Mouse (Mus musculus) liver, embryonic 15.5 days (tissue): Measurements from ENCODE around the gene Pik3r1. TPM values are rescaled to one million over a fixed set of nuclear protein-coding genes. Genes with fewer than 3 reads are reported as not detected.

Source experiments
- ATAC-seq: fragments of 200-750 bp; cut with Nextera tagmentation; 2 replicates; pipeline ENCODE4 v1.8.0; 2017; ENCODE audit warnings: moderate number of reproducible peaks, mild to moderate bottlenecking, moderate library complexity; ENCODE audit not compliant: insufficient read depth
- H3K27ac ChIP-seq: fragments of 300-500 bp; sonication (generic); replicated peaks from 2 replicates; pipeline ENCODE4 v1.5.1; 2015; ENCODE audit warnings: mild to moderate bottlenecking, inconsistent platforms
- H3K27me3 ChIP-seq: fragments of 300-500 bp; sonication (generic); 2 replicates; pipeline ENCODE4 v1.6.1; 2015; ENCODE audit warnings: mild to moderate bottlenecking, inconsistent platforms
- H3K36me3 ChIP-seq: fragments of 300-500 bp; sonication (generic); replicated peaks from 2 replicates; pipeline ENCODE4 v1.6.1; 2015; ENCODE audit warnings: moderate library complexity, mild to moderate bottlenecking, inconsistent platforms
- H3K4me1 ChIP-seq: fragments of 300-500 bp; sonication (generic); replicated peaks from 2 replicates; pipeline ENCODE4 v1.6.1; 2015; ENCODE audit warnings: inconsistent platforms
- H3K4me2 ChIP-seq: fragments of 300-500 bp; sonication (generic); 2 replicates; pipeline ENCODE4 v1.6.1; 2015; ENCODE audit warnings: moderate library complexity, mild to moderate bottlenecking, inconsistent platforms
- H3K4me3 ChIP-seq: fragments of 300-500 bp; sonication (generic); replicated peaks from 2 replicates; pipeline ENCODE4 v1.5.1; 2015; ENCODE audit warnings: mild to moderate bottlenecking, inconsistent platforms
- H3K9ac ChIP-seq: fragments of 300-500 bp; sonication (generic); 2 replicates; pipeline ENCODE4 v1.6.1; 2015; ENCODE audit warnings: moderate library complexity, mild to moderate bottlenecking, inconsistent platforms
- H3K9me3 ChIP-seq: fragments of 300-500 bp; sonication (generic); replicated peaks from 2 replicates; pipeline ENCODE4 v1.6.1; 2016; ENCODE audit warnings: inconsistent platforms
- WGBS: fragments of 180-500 bp; shearing (Covaris S2); methylation state at CpG from one replicate; pipeline ENCODE4 v1.1.7; 2015; ENCODE audit warnings: mixed read lengths; ENCODE audit not compliant: insufficient replicate concordance; 5-methylcytosine and 5-hydroxymethylcytosine counted together
- polyA plus RNA-seq: library from polyadenylated mRNA; unstranded; fragments of >200 nt; fragmentation: Nextera tagmentation; extraction: Ambion mirVana; gene quantifications from 2 replicates; pipeline ENCODE4 v1.2.1, GENCODE M21; 2015

The Pik3r1 gene
- polyA plus RNA-seq, 1 experiment from 2014 or later: 22.6 TPM

- no peaks in the 10 kb centered on the region for H3K27me3 ChIP-seq
- H3K27ac ChIP-seq: peak overlapping the region; percentile 95
- H3K9ac ChIP-seq: peak overlapping the region; percentile 87
- 52% methylated on average over 7 of the region's 7 CpGs for WGBS
- ATAC-seq: peak; percentile 0; the same call in 1 of the 2 replicates
- peaks cover 62% of the 10 kb centered on the region for H3K4me1 ChIP-seq
- H3K36me3 ChIP-seq: peaks cover 19% of the 10 kb centered on the region
- peak overlapping the region; percentile 95 for H3K4me2 ChIP-seq
- no peaks in the 10 kb centered on the region for H3K9me3 ChIP-seq
- peak overlapping the region; percentile 78 for H3K4me3 ChIP-seq
Observed at GRCm38 (mm10) chr13:101692866-101693691, 74.9 kb downstream of the Pik3r1 start.

GRCm38 (mm10) chr13:101692239-101692784 lies 75.7 kb downstream of the Pik3r1 start:
- Histone ChIP-seq H3K9ac (peak overlapping the region; percentile 87), H3K27me3 (no peaks in the 10 kb centered on the region)
- ATAC-seq: peak; percentile 74

GRCm38 (mm10) chr13:101691669-101692068 lies 76.3 kb downstream of the Pik3r1 start:
- WGBS: 67% methylated on average over 6 of the region's 6 CpGs
- no peak for ATAC-seq
- Histone ChIP-seq H3K4me2 (peak overlapping the region; percentile 95), H3K36me3 (peaks cover 33% of the 10 kb centered on the region), H3K4me1 (peaks cover 55% of the 10 kb centered on the region), H3K9me3 (no peaks in the 10 kb centered on the region), H3K27me3 (no peaks in the 10 kb centered on the region), H3K4me3 (peak overlapping the region; percentile 78), H3K27ac (peak overlapping the region; percentile 95), H3K9ac (peak overlapping the region; percentile 87)

More at GRCm38 (mm10) chr13:101692239-101692784, 75.7 kb downstream of the Pik3r1 start:
- Histone ChIP-seq H3K9me3 (no peaks in the 10 kb centered on the region), H3K4me2 (peak overlapping the region; percentile 95), H3K4me3 (peak overlapping the region; percentile 78), H3K27ac (peak overlapping the region; percentile 95), H3K4me1 (peaks cover 60% of the 10 kb centered on the region), H3K36me3 (peaks cover 27% of the 10 kb centered on the region)
- 35% methylated on average over 17 of the region's 17 CpGs for WGBS

GRCm38 (mm10) chr13:101690911-101691655 lies 76.9 kb downstream of the Pik3r1 start:
- H3K4me3 ChIP-seq: peak overlapping the region; percentile 78
- 60% methylated on average over 10 of the region's 10 CpGs for WGBS
- peak overlapping the region; percentile 95 for H3K4me2 ChIP-seq
- no peak for ATAC-seq
- H3K4me1 ChIP-seq: peaks cover 52% of the 10 kb centered on the region
- peak overlapping the region; percentile 87 for H3K9ac ChIP-seq
- H3K9me3 ChIP-seq: no peaks in the 10 kb centered on the region
- no peaks in the 10 kb centered on the region for H3K27me3 ChIP-seq
- H3K27ac ChIP-seq: peak overlapping the region; percentile 95
- H3K36me3 ChIP-seq: peaks cover 39% of the 10 kb centered on the region

- Histone ChIP-seq H3K4me1 (peaks cover 45% of the 10 kb centered on the region), H3K27me3 (no peaks in the 10 kb centered on the region), H3K9me3 (no peaks in the 10 kb centered on the region), H3K36me3 (peaks cover 48% of the 10 kb centered on the region), H3K27ac (no peak overlapping the region), H3K9ac (peak overlapping the region; percentile 87), H3K4me3 (peak overlapping the region; percentile 78), H3K4me2 (peak overlapping the region; percentile 95)
- no peak for ATAC-seq
- 82% methylated on average over 6 of the region's 6 CpGs for WGBS
Observed at GRCm38 (mm10) chr13:101690167-101690566, 77.8 kb downstream of the Pik3r1 start.

- H3K4me3 ChIP-seq: no peak overlapping the region
- no peak overlapping the region for H3K4me2 ChIP-seq
- H3K27me3 ChIP-seq: no peaks in the 10 kb centered on the region
- peaks cover 84% of the 10 kb centered on the region for H3K36me3 ChIP-seq
- H3K9ac ChIP-seq: no peak overlapping the region
- H3K4me1 ChIP-seq: peaks cover 12% of the 10 kb centered on the region
- H3K27ac ChIP-seq: no peak overlapping the region
- no peak for ATAC-seq
- no peaks in the 10 kb centered on the region for H3K9me3 ChIP-seq
- WGBS: 89% methylated on average over 13 of the region's 13 CpGs
Observed at GRCm38 (mm10) chr13:101686256-101686655, 81.8 kb downstream of the Pik3r1 start.

- Histone ChIP-seq H3K4me1 (peaks cover under 1% of the 10 kb centered on the region; the same call in 1 of the 2 replicates), H3K4me3 (no peak overlapping the region), H3K27me3 (no peaks in the 10 kb centered on the region), H3K4me2 (no peak overlapping the region), H3K36me3 (peaks cover 84% of the 10 kb centered on the region), H3K9me3 (no peaks in the 10 kb centered on the region), H3K27ac (no peak overlapping the region), H3K9ac (no peak overlapping the region)
- 84% methylated on average over 14 of the region's 14 CpGs for WGBS
- no peak for ATAC-seq
Observed at GRCm38 (mm10) chr13:101684706-101685105, 83.3 kb downstream of the Pik3r1 start.

GRCm38 (mm10) chr13:101682378-101682777 lies 85.6 kb downstream of the Pik3r1 start:
- WGBS: 57% methylated on average over 4 of the region's 4 CpGs

GRCm38 (mm10) chr13:101680083-101680482 lies 87.9 kb downstream of the Pik3r1 start:
- no peaks in the 10 kb centered on the region for H3K27me3 ChIP-seq
- no peaks in the 10 kb centered on the region for H3K9me3 ChIP-seq
- H3K27ac ChIP-seq: peak overlapping the region; percentile 11; the same call in 1 of the 2 replicates
- WGBS: 57% methylated on average over 1 of the region's 1 CpGs
- H3K9ac ChIP-seq: no peak overlapping the region
- no peak overlapping the region for H3K4me3 ChIP-seq
- no peak for ATAC-seq
- no peak overlapping the region for H3K4me2 ChIP-seq
- H3K4me1 ChIP-seq: peaks cover 17% of the 10 kb centered on the region
- H3K36me3 ChIP-seq: peaks cover 41% of the 10 kb centered on the region

More at GRCm38 (mm10) chr13:101682378-101682777, 85.6 kb downstream of the Pik3r1 start:
- no peak overlapping the region for H3K4me2 ChIP-seq
- no peak overlapping the region for H3K27ac ChIP-seq
- no peaks in the 10 kb centered on the region for H3K9me3 ChIP-seq
- peaks cover 64% of the 10 kb centered on the region for H3K36me3 ChIP-seq
- no peak overlapping the region for H3K4me3 ChIP-seq
- no peaks in the 10 kb centered on the region for H3K27me3 ChIP-seq
- H3K9ac ChIP-seq: no peak overlapping the region
- no peak for ATAC-seq
- H3K4me1 ChIP-seq: peaks cover 17% of the 10 kb centered on the region

- no peak overlapping the region for H3K4me3 ChIP-seq
- peak; percentile 72 for ATAC-seq
- no peak overlapping the region for H3K9ac ChIP-seq
- H3K27ac ChIP-seq: no peak overlapping the region
- H3K9me3 ChIP-seq: no peaks in the 10 kb centered on the region
- peaks cover 17% of the 10 kb centered on the region for H3K4me1 ChIP-seq
- no peak overlapping the region for H3K4me2 ChIP-seq
- peaks cover 30% of the 10 kb centered on the region for H3K36me3 ChIP-seq
- H3K27me3 ChIP-seq: no peaks in the 10 kb centered on the region
- 10% methylated on average over 1 of the region's 1 CpGs for WGBS
Observed at GRCm38 (mm10) chr13:101678984-101679383, 89.0 kb downstream of the Pik3r1 start.

GRCm38 (mm10) chr13:101678036-101678435 lies 90.0 kb downstream of the Pik3r1 start:
- Histone ChIP-seq H3K9me3 (no peaks in the 10 kb centered on the region), H3K36me3 (peaks cover 22% of the 10 kb centered on the region), H3K27ac (no peak overlapping the region), H3K4me3 (no peak overlapping the region), H3K4me2 (no peak overlapping the region), H3K9ac (no peak overlapping the region), H3K4me1 (peaks cover 17% of the 10 kb centered on the region), H3K27me3 (no peaks in the 10 kb centered on the region)
- 68% methylated on average over 4 of the region's 4 CpGs for WGBS
- ATAC-seq: no peak
